ENCODE assay signal across 13 mouse cellular contexts in the genomic region with DNA sequence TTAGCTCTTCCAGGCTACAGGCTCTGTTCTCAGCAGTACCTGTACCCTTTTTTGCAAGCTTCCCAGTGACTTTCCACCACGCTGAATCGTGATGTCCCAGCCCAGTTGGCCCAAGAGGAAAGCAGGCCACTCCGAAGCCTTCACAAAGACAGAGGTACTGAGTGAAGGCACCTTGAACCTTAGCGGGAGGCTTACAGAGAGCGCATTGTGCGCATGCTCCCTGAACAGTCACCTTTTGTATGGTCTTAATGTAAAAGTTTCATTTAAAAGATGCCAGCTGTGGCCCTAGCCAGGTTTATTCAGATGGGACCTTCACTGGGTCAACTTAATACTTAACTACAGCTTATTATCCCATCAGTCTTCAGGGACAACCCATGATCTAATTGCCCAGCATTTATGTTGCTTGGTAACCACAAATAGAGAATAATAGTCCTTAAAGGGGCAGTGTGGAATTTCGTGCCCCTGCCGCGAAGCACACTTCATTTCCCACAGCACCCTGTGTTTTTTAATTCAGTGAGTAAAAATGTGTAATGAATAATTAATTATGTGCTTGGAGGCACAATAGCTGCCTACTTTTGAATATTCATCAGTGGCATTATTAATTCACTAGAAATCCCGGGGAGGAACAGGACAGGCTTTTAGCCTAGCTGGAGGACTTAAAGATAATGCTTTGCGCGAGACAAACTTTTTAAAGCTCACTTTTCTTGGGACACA.
DNase-seq lines count a peak whose midpoint lies in the region; ATAC-seq and TF ChIP-seq lines count a peak whose summit lies in the region.
"Had no signal": no experiment of that assay in that cellular context is flagged by ENCODE, and none has a peak within 500 bp of the region (broad histone marks: within the 10 kb centered on the region; RNA-seq: fewer than 3 reads in every experiment).

No protein-coding gene starts in this region.

- H3K4me3 ChIP-seq in forebrain, embryonic 14.5 days (ENCODE audit: low read depth, low read length): no peak overlapping the region
- H3K4me3 ChIP-seq in hindbrain, postnatal 0 days (ENCODE audit: low read length): no peak overlapping the region
- H3K4me3 ChIP-seq in neural tube, embryonic 14.5 days (ENCODE audit: low read depth, low read length): no peak overlapping the region
- no peak overlapping the region for H3K4me3 ChIP-seq in heart, embryonic 11.5 days (ENCODE audit: low read depth, low read length)

- H3K4me1 ChIP-seq in forebrain, embryonic 14.5 days (ENCODE audit: control insufficient read depth, insufficient read depth, low read length): peaks cover 12% of the 10 kb centered on the region
- no peaks in the 10 kb centered on the region for H3K4me1 ChIP-seq in hindbrain, postnatal 0 days (ENCODE audit: insufficient read depth, low read length)
- H3K4me1 ChIP-seq in neural tube, embryonic 14.5 days (ENCODE audit: control insufficient read depth, insufficient read depth, low read length): peaks cover 7% of the 10 kb centered on the region
- H3K4me1 ChIP-seq in heart, embryonic 11.5 days (ENCODE audit: control insufficient read depth, insufficient read depth, low read length): no peaks in the 10 kb centered on the region

- H3K9ac ChIP-seq in forebrain, embryonic 14.5 days (ENCODE audit: low read length): no peak overlapping the region
- H3K9ac ChIP-seq in hindbrain, postnatal 0 days (replicated peaks; ENCODE audit: low read length): no peak overlapping the region
- no peak overlapping the region for H3K9ac ChIP-seq in neural tube, embryonic 14.5 days (replicated peaks; ENCODE audit: low read depth, low read length)
- H3K9ac ChIP-seq in heart, embryonic 11.5 days (ENCODE audit: low read depth, low read length): no peak overlapping the region
- H3K9ac ChIP-seq: liver, embryonic 14.5 days had no signal

- ATAC-seq in forebrain, embryonic 14.5 days: peak; percentile 92
- peak; percentile 63 for ATAC-seq in hindbrain, postnatal 0 days
- peak; percentile 78 for ATAC-seq in neural tube, embryonic 14.5 days (ENCODE audit: low read depth)
- no peak for ATAC-seq in heart, embryonic 11.5 days (replicated peaks; ENCODE audit: insufficient number of reproducible peaks, low FRiP score, low TSS enrichment)
- ATAC-seq: intestine, embryonic 16.5 days had no signal

- peak overlapping the region; percentile 91 for H3K27ac ChIP-seq in forebrain, embryonic 14.5 days (ENCODE audit: low read depth, low read length)
- H3K27ac ChIP-seq in hindbrain, postnatal 0 days: 0 out of 2 replicates have a peak overlapping the region, but pooled peaks have one; percentile 56
- no peak overlapping the region for H3K27ac ChIP-seq in neural tube, embryonic 14.5 days (ENCODE audit: low read depth, low read length)
- H3K27ac ChIP-seq in heart, embryonic 11.5 days (ENCODE audit: low read depth, low read length): no peak overlapping the region
- H3K27ac ChIP-seq: liver, embryonic 14.5 days had no signal

- no peaks in the 10 kb centered on the region for H3K36me3 ChIP-seq in forebrain, embryonic 14.5 days (ENCODE audit: control insufficient read depth, insufficient read depth, low read length)
- H3K36me3 ChIP-seq in hindbrain, postnatal 0 days (ENCODE audit: insufficient read depth, low read length): no peaks in the 10 kb centered on the region
- no peaks in the 10 kb centered on the region for H3K36me3 ChIP-seq in neural tube, embryonic 14.5 days (ENCODE audit: control insufficient read depth, insufficient read depth, low read length)
- no peaks in the 10 kb centered on the region for H3K36me3 ChIP-seq in heart, embryonic 11.5 days (ENCODE audit: control insufficient read depth, insufficient read depth, low read length)

- H3K9me3 ChIP-seq in forebrain, embryonic 14.5 days (replicated peaks; ENCODE audit: control insufficient read depth, low read length): peaks cover 24% of the 10 kb centered on the region
- peaks cover 9% of the 10 kb centered on the region; the same call in 1 of the 2 replicates for H3K9me3 ChIP-seq in hindbrain, postnatal 0 days (ENCODE audit: low read length)
- peaks cover 4% of the 10 kb centered on the region; the same call in 1 of the 2 replicates for H3K9me3 ChIP-seq in neural tube, embryonic 14.5 days (ENCODE audit: control insufficient read depth, low read length)
- H3K9me3 ChIP-seq in heart, embryonic 11.5 days (replicated peaks; ENCODE audit: control insufficient read depth, low read length): peaks cover 7% of the 10 kb centered on the region

- peak; percentile 46 for DNase-seq in kidney, adult 11 months
- no peak for DNase-seq in kidney, postnatal 4 days
- DNase-seq in forebrain, embryonic 14.5 days (ENCODE audit: low spot score): peak; percentile 94
- peak; percentile 39 for DNase-seq in hindbrain, postnatal 0 days (ENCODE audit: low spot score)
- no peak for DNase-seq in adipocyte (ENCODE audit: low spot score)
- DNase-seq in urinary bladder, postnatal 10 days (ENCODE audit: low spot score): no peak
- DNase-seq: adrenal gland, postnatal 36 days; cerebellum, adult 11 months; left cerebral cortex, postnatal 4 days had no signal

- no peak for TF ChIP-seq CTCF in hindbrain, postnatal 0 days (IDR thresholded peaks at IDR 0.05; ENCODE audit: low read depth)

- WGBS in forebrain, embryonic 14.5 days: 8% methylated on average over 12 of the region's 12 CpGs
- WGBS in hindbrain, postnatal 0 days: 22% methylated on average over 12 of the region's 12 CpGs
- 29% methylated on average over 12 of the region's 12 CpGs for WGBS in neural tube, embryonic 14.5 days
- 88% methylated on average over 12 of the region's 12 CpGs for WGBS in heart, embryonic 11.5 days (ENCODE audit: insufficient replicate concordance)

- peak overlapping the region; percentile 37 for H3K4me2 ChIP-seq in forebrain, embryonic 14.5 days (ENCODE audit: low read length)
- no peak overlapping the region for H3K4me2 ChIP-seq in hindbrain, postnatal 0 days (ENCODE audit: low read depth, low read length)
- H3K4me2 ChIP-seq in neural tube, embryonic 14.5 days (ENCODE audit: low read depth, low read length): no peak overlapping the region
- no peak overlapping the region for H3K4me2 ChIP-seq in heart, embryonic 11.5 days

- H3K27me3 ChIP-seq in forebrain, embryonic 14.5 days (replicated peaks; ENCODE audit: control insufficient read depth, insufficient read depth, low read length): no peaks in the 10 kb centered on the region
- no peaks in the 10 kb centered on the region for H3K27me3 ChIP-seq in hindbrain, postnatal 0 days (ENCODE audit: insufficient read depth, low read length)
- H3K27me3 ChIP-seq in neural tube, embryonic 14.5 days (ENCODE audit: control insufficient read depth, insufficient read depth, low read length): no peaks in the 10 kb centered on the region
- H3K27me3 ChIP-seq in heart, embryonic 11.5 days (ENCODE audit: control insufficient read depth, insufficient read depth, low read length): no peaks in the 10 kb centered on the region

Comparison
In these comparisons a context has a peak if more than half of its experiments do, and no peak if none do; other contexts are left out.
1. DNase-seq: peak in kidney, adult 11 months (single experiment), forebrain, embryonic 14.5 days (single experiment) and hindbrain, postnatal 0 days (single experiment); none in kidney, postnatal 4 days (0 of 2), adipocyte (single experiment) and urinary bladder, postnatal 10 days (single experiment).
2. H3K27ac ChIP-seq: peak in forebrain, embryonic 14.5 days (single experiment) and hindbrain, postnatal 0 days (single experiment); none in neural tube, embryonic 14.5 days (single experiment) and heart, embryonic 11.5 days (single experiment).